9 mouse cellular contexts compared by ENCODE assay signal in genomic region chr11:116387086-116388071, GRCm38 (mm10). TPM values are rescaled to one million over a fixed set of nuclear protein-coding genes. Genes with fewer than 3 reads are reported as not detected.
DNase-seq lines count a peak whose midpoint lies in the region; ATAC-seq and TF ChIP-seq lines count a peak whose summit lies in the region.
"Had no signal": no experiment of that assay in that cellular context is flagged by ENCODE, and none has a peak within 500 bp of the region (broad histone marks: within the 10 kb centered on the region; RNA-seq: fewer than 3 reads in every experiment).

No protein-coding gene starts in this region.

- H3K9ac ChIP-seq in lung, embryonic 15.5 days: peak overlapping the region; percentile 8; the same call in 1 of the 2 replicates
- no peak overlapping the region for H3K9ac ChIP-seq in embryonic facial prominence, embryonic 15.5 days
- H3K9ac ChIP-seq in hindbrain, embryonic 14.5 days: peak overlapping the region; percentile 44; the same call in 1 of the 2 replicates
- no peak overlapping the region for H3K9ac ChIP-seq in liver, postnatal 0 days (replicated peaks)

- H3K27me3 ChIP-seq in lung, embryonic 15.5 days: no peaks in the 10 kb centered on the region
- no peaks in the 10 kb centered on the region for H3K27me3 ChIP-seq in embryonic facial prominence, embryonic 15.5 days
- H3K27me3 ChIP-seq in hindbrain, embryonic 14.5 days (ENCODE audit: control insufficient read depth, insufficient read depth, low read length): no peaks in the 10 kb centered on the region
- no peaks in the 10 kb centered on the region for H3K27me3 ChIP-seq in liver, postnatal 0 days (ENCODE audit: insufficient read depth, low read length)

- no peak for TF ChIP-seq EP300 in liver, postnatal 0 days (IDR thresholded peaks at IDR 0.05; ENCODE audit: low read depth)

- TF ChIP-seq CTCF in liver, postnatal 0 days (IDR thresholded peaks at IDR 0.05; ENCODE audit: low read depth): no peak

- H3K4me2 ChIP-seq in lung, embryonic 15.5 days: peak overlapping the region; percentile 37
- H3K4me2 ChIP-seq in embryonic facial prominence, embryonic 15.5 days (replicated peaks): peak overlapping the region; percentile 41
- H3K4me2 ChIP-seq in hindbrain, embryonic 14.5 days (replicated peaks): peak overlapping the region; percentile 22
- peak overlapping the region; percentile 42 for H3K4me2 ChIP-seq in liver, postnatal 0 days (ENCODE audit: low read depth, low read length)

- H3K36me3 ChIP-seq in lung, embryonic 15.5 days: no peaks in the 10 kb centered on the region
- H3K36me3 ChIP-seq in embryonic facial prominence, embryonic 15.5 days: no peaks in the 10 kb centered on the region
- H3K36me3 ChIP-seq in hindbrain, embryonic 14.5 days (replicated peaks; ENCODE audit: control insufficient read depth, insufficient read depth): peaks cover under 1% of the 10 kb centered on the region
- no peaks in the 10 kb centered on the region for H3K36me3 ChIP-seq in liver, postnatal 0 days (replicated peaks; ENCODE audit: insufficient read depth, low read length)

- DNase-seq in lung, adult 18-20 months: no peak
- DNase-seq in hindbrain, embryonic 14.5 days (ENCODE audit: low spot score): peak; percentile 42
- no peak for DNase-seq in liver, postnatal 0 days
- DNase-seq in left cerebral cortex, postnatal 10 days (ENCODE audit: extremely low spot score in 1 of 2, low spot score in 2 of 2): no peak
- DNase-seq in layer of hippocampus, adult 8-10 months (ENCODE audit: low spot score in 2 of 2): no peak
- DNase-seq in spleen, postnatal 14 days (ENCODE audit: low spot score in 2 of 2): no peak

- H3K27ac ChIP-seq in lung, embryonic 15.5 days: peak overlapping the region; percentile 38
- peak overlapping the region; percentile 85 for H3K27ac ChIP-seq in embryonic facial prominence, embryonic 15.5 days (replicated peaks)
- peak overlapping the region; percentile 39; the same call in 1 of the 2 replicates for H3K27ac ChIP-seq in hindbrain, embryonic 14.5 days
- H3K27ac ChIP-seq in liver, postnatal 0 days (ENCODE audit: low read depth): peak overlapping the region; percentile 34

- H3K9me3 ChIP-seq in lung, embryonic 15.5 days: no peaks in the 10 kb centered on the region
- no peaks in the 10 kb centered on the region for H3K9me3 ChIP-seq in embryonic facial prominence, embryonic 15.5 days (replicated peaks)
- no peaks in the 10 kb centered on the region for H3K9me3 ChIP-seq in hindbrain, embryonic 14.5 days (ENCODE audit: control insufficient read depth, low read length)
- no peaks in the 10 kb centered on the region for H3K9me3 ChIP-seq in liver, postnatal 0 days (ENCODE audit: low read length)

- ATAC-seq in lung, embryonic 15.5 days (ENCODE audit: borderline replicate concordance, extremely low read depth, low FRiP score, low TSS enrichment): peak; percentile 78
- peak; percentile 78 for ATAC-seq in embryonic facial prominence, embryonic 15.5 days (ENCODE audit: insufficient number of reproducible peaks, low FRiP score, low TSS enrichment, low read depth)
- ATAC-seq in hindbrain, embryonic 14.5 days (ENCODE audit: low FRiP score): no peak
- peak; percentile 24; the same call in 1 of the 2 replicates for ATAC-seq in liver, postnatal 0 days

- WGBS in lung, embryonic 15.5 days: 16% methylated on average over 16 of the region's 16 CpGs
- 16% methylated on average over 15 of the region's 16 CpGs for WGBS in embryonic facial prominence, embryonic 15.5 days
- 17% methylated on average over 13 of the region's 16 CpGs for WGBS in hindbrain, embryonic 14.5 days
- 31% methylated on average over 16 of the region's 16 CpGs for WGBS in liver, postnatal 0 days (ENCODE audit: insufficient replicate concordance)

- intact Hi-C loops in left cerebral cortex, postnatal 10 days (cut with DNase I): no loop called here

- H3K4me3 ChIP-seq in lung, embryonic 15.5 days: peak overlapping the region; percentile 13; the same call in 1 of the 2 replicates
- H3K4me3 ChIP-seq in embryonic facial prominence, embryonic 15.5 days (replicated peaks): peak overlapping the region; percentile 18
- no peak overlapping the region for H3K4me3 ChIP-seq in hindbrain, embryonic 14.5 days (replicated peaks; ENCODE audit: low read length)
- no peak overlapping the region for H3K4me3 ChIP-seq in liver, postnatal 0 days (ENCODE audit: low read depth, low read length)

- H3K4me1 ChIP-seq in lung, embryonic 15.5 days: peaks cover 13% of the 10 kb centered on the region
- H3K4me1 ChIP-seq in embryonic facial prominence, embryonic 15.5 days: peaks cover 22% of the 10 kb centered on the region
- peaks cover 18% of the 10 kb centered on the region for H3K4me1 ChIP-seq in hindbrain, embryonic 14.5 days (replicated peaks; ENCODE audit: control insufficient read depth, insufficient read depth, low read length)
- H3K4me1 ChIP-seq in liver, postnatal 0 days (ENCODE audit: insufficient read depth): peaks cover 14% of the 10 kb centered on the region

RNA-seq across cellular contexts. Expression of gene Rnf157, which starts 25.5 kb away (rescaled TPM):
- 11.1 and 11.4 TPM in 2 replicates for polyA plus RNA-seq in lung, embryonic 15.5 days (2015; fragmentation: Nextera tagmentation; extraction: Ambion mirVana)
- polyA plus RNA-seq in embryonic facial prominence, embryonic 15.5 days (2015; fragmentation: Nextera tagmentation; extraction: Ambion mirVana): 15.7 and 17.0 TPM in 2 replicates
- polyA plus RNA-seq in hindbrain, embryonic 14.5 days (2014; fragmentation: Nextera tagmentation; extraction: Ambion mirVana): 68.5 and 75.5 TPM in 2 replicates
- 1.5 and 2.2 TPM in 2 replicates for polyA plus RNA-seq in liver, postnatal 0 days (2015; fragmentation: Nextera tagmentation; extraction: Ambion mirVana)
- total RNA-seq in left cerebral cortex, postnatal 10 days (2021): 100 to 1,000 TPM; 200 to 207 TPM
- total RNA-seq in layer of hippocampus, adult 8-10 months (2022): 100 to 1,000 TPM; 220 to 248 (median 241) TPM

RNA-seq across cellular contexts. Expression of gene Ubald2, which starts 46.5 kb away (rescaled TPM):
- 37.2 and 41.7 TPM in 2 replicates for polyA plus RNA-seq in lung, embryonic 15.5 days (2015; fragmentation: Nextera tagmentation; extraction: Ambion mirVana)
- polyA plus RNA-seq in embryonic facial prominence, embryonic 15.5 days (2015; fragmentation: Nextera tagmentation; extraction: Ambion mirVana): 33.3 and 39.6 TPM in 2 replicates
- polyA plus RNA-seq in hindbrain, embryonic 14.5 days (2014; fragmentation: Nextera tagmentation; extraction: Ambion mirVana): 61.4 and 67.6 TPM in 2 replicates
- polyA plus RNA-seq in liver, postnatal 0 days (2015; fragmentation: Nextera tagmentation; extraction: Ambion mirVana): 29.2 and 29.8 TPM in 2 replicates
- 10 to 100 TPM; 31.3 to 31.7 TPM for total RNA-seq in left cerebral cortex, postnatal 10 days (2021)
- 10 to 100 TPM; 28.6 to 30.4 (median 29.5) TPM for total RNA-seq in layer of hippocampus, adult 8-10 months (2022)

RNA-seq across cellular contexts. Expression of gene Foxj1, which starts 52.2 kb away (rescaled TPM):
- 21.1 and 21.2 TPM in 2 replicates for polyA plus RNA-seq in lung, embryonic 15.5 days (2015; fragmentation: Nextera tagmentation; extraction: Ambion mirVana)
- 30.6 and 69.8 TPM in 2 replicates for polyA plus RNA-seq in embryonic facial prominence, embryonic 15.5 days (2015; fragmentation: Nextera tagmentation; extraction: Ambion mirVana)
- 13.1 and 16.2 TPM in 2 replicates for polyA plus RNA-seq in hindbrain, embryonic 14.5 days (2014; fragmentation: Nextera tagmentation; extraction: Ambion mirVana)
- polyA plus RNA-seq in liver, postnatal 0 days (2015; fragmentation: Nextera tagmentation; extraction: Ambion mirVana): 0.07 and 0.14 TPM in 2 replicates
- total RNA-seq in left cerebral cortex, postnatal 10 days (2021): 1 to 10 TPM; 2.7 to 3.9 TPM
- 1 to 10 TPM; 4.5 to 7.4 (median 6.2) TPM for total RNA-seq in layer of hippocampus, adult 8-10 months (2022)
- total RNA-seq: neutrophil, adult 5-6 weeks had no signal

Comparison
In these comparisons a context has a peak if more than half of its experiments do, and no peak if none do; other contexts are left out.
1. H3K27ac ChIP-seq: peak in every context shown above with its lines; median percentile 85 in embryonic facial prominence, embryonic 15.5 days; 39 in hindbrain, embryonic 14.5 days; 38 in lung, embryonic 15.5 days; 34 in liver, postnatal 0 days.
2. H3K4me3 ChIP-seq: peak in lung, embryonic 15.5 days (single experiment) and embryonic facial prominence, embryonic 15.5 days (single experiment); none in hindbrain, embryonic 14.5 days (single experiment) and liver, postnatal 0 days (single experiment).
3. H3K9ac ChIP-seq: peak in lung, embryonic 15.5 days (single experiment) and hindbrain, embryonic 14.5 days (single experiment); none in embryonic facial prominence, embryonic 15.5 days (single experiment) and liver, postnatal 0 days (single experiment).
4. RNA of gene Foxj1, which starts 52.2 kb away (polyA plus RNA-seq): 30.6 to 69.8 TPM in embryonic facial prominence, embryonic 15.5 days, 21.1 to 21.2 TPM in lung, embryonic 15.5 days and 13.1 to 16.2 TPM in hindbrain, embryonic 14.5 days; 0.07 to 0.14 TPM in liver, postnatal 0 days; every median in the first group is over 10 times any median in the second.
5. Peak in every context shown above with its lines, with median percentiles within 50 percentile points of each other: H3K4me2 ChIP-seq.